Mouse (Mus musculus) midbrain, postnatal 0 days (tissue): ENCODE data around the gene Suco. TPM values are rescaled to one million over a fixed set of nuclear protein-coding genes. Genes with fewer than 3 reads are reported as not detected.

Experiments used
- ATAC-seq: fragments of 200-750 bp; cut with Nextera tagmentation; 2 replicates; pipeline ENCODE4 v1.8.0; 2017; ENCODE audit warnings: moderate number of reproducible peaks, mild to moderate bottlenecking, moderate TSS enrichment, moderate library complexity; ENCODE audit not compliant: low FRiP score
- DNase-seq: peaks from one replicate; pipeline ENCODE4 v3.0.0-alpha.2; 2015; ENCODE audit warnings: low spot score
- H3K27ac ChIP-seq: fragments of 300-500 bp; sonication (generic); 2 replicates; pipeline ENCODE4 v1.5.1; 2014; ENCODE audit warnings: low read depth, mild to moderate bottlenecking, low read length, mixed read lengths
- H3K27me3 ChIP-seq: fragments of 300-500 bp; sonication (generic); 2 replicates; pipeline ENCODE4 v1.6.1; 2014; ENCODE audit warnings: low read length, control low read depth, mixed read lengths; ENCODE audit not compliant: insufficient read depth
- H3K36me3 ChIP-seq: fragments of 300-500 bp; sonication (generic); 2 replicates; pipeline ENCODE4 v1.6.1; 2014; ENCODE audit warnings: low read length, control low read depth, mixed read lengths; ENCODE audit not compliant: insufficient read depth
- H3K4me1 ChIP-seq: fragments of 300-500 bp; sonication (generic); 2 replicates; pipeline ENCODE4 v1.6.1; 2014; ENCODE audit warnings: mild to moderate bottlenecking, control low read depth, antibody characterized with exemption, low read length, mixed read lengths; ENCODE audit not compliant: insufficient read depth
- H3K4me2 ChIP-seq: fragments of 300-500 bp; sonication (generic); 2 replicates; pipeline ENCODE4 v1.6.1; 2014; ENCODE audit warnings: low read depth, mild to moderate bottlenecking, low read length, mixed read lengths; ENCODE audit not compliant: poor library complexity, severe bottlenecking
- H3K4me3 ChIP-seq: fragments of 300-500 bp; sonication (generic); 2 replicates; pipeline ENCODE4 v1.5.1; 2014; ENCODE audit warnings: low read depth, mild to moderate bottlenecking, low read length, moderate library complexity
- H3K9ac ChIP-seq: fragments of 300-500 bp; sonication (generic); replicated peaks from 2 replicates; pipeline ENCODE4 v1.6.1; 2014; ENCODE audit warnings: mild to moderate bottlenecking, low read length, moderate library complexity, mixed read lengths; ENCODE audit not compliant: poor library complexity, severe bottlenecking
- H3K9me3 ChIP-seq: fragments of 300-500 bp; sonication (generic); 2 replicates; pipeline ENCODE4 v1.6.1; 2016; ENCODE audit warnings: low read length, control low read depth
- CTCF ChIP-seq: IDR thresholded peaks from 2 replicates; pipeline ENCODE4 v1.5.1; 2016; ENCODE audit warnings: antibody characterized with exemption, mild to moderate bottlenecking
- WGBS: fragments of 180-500 bp; shearing (Covaris S2); extraction: QIAGEN DNeasy Blood & Tissue Kit; methylation state at CpG from one replicate; pipeline ENCODE4 v1.1.7; 2014; 5-methylcytosine and 5-hydroxymethylcytosine counted together
- polyA plus RNA-seq: library from polyadenylated mRNA; unstranded; fragments of >200 nt; fragmentation: Nextera tagmentation; extraction: Ambion mirVana; gene quantifications from 2 replicates; pipeline ENCODE4 v1.2.1, GENCODE M21; 2015
- total RNA-seq: library from RNA; depleted of rRNA; stranded (reverse); fragments of >200 nt; gene quantifications from 2 replicates; pipeline ENCODE4 v1.2.3, GENCODE M21; 2014

Gene Suco
- total and polyA plus RNA-seq, 2 experiments from 2014 or later, result 23.8 to 41.5 TPM

DNA sequence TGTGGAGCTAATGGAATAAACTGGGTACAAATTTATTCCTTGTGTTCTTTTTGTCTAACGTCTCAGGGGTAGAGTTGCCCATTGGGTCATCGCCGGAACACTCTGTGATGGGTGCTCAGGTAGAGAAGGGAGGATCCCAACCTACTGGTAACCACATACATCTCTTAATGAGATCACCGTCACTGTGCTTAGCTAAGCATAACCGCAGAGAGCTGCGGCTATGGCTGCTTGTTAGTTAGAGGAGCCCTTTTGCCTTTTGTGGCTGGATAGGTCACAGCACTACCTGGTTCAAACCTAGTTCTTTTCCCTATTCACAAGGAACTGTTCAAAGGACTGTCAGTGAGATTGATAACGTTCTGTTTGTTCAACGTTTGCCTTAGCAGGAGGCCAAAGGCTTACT lies 32.6 kb upstream of the Suco start:
- Histone ChIP-seq H3K4me2 (no peak overlapping the region), H3K4me1 (no peaks in the 10 kb centered on the region), H3K9me3 (no peaks in the 10 kb centered on the region), H3K9ac (no peak overlapping the region), H3K4me3 (no peak overlapping the region), H3K36me3 (no peaks in the 10 kb centered on the region), H3K27me3 (no peaks in the 10 kb centered on the region), H3K27ac (no peak overlapping the region)
- TF ChIP-seq CTCF, result no peak
- DNase-seq, result no peak
- WGBS, result 82% methylated on average over 8 of the region's 8 CpGs
- no peak for ATAC-seq

DNA sequence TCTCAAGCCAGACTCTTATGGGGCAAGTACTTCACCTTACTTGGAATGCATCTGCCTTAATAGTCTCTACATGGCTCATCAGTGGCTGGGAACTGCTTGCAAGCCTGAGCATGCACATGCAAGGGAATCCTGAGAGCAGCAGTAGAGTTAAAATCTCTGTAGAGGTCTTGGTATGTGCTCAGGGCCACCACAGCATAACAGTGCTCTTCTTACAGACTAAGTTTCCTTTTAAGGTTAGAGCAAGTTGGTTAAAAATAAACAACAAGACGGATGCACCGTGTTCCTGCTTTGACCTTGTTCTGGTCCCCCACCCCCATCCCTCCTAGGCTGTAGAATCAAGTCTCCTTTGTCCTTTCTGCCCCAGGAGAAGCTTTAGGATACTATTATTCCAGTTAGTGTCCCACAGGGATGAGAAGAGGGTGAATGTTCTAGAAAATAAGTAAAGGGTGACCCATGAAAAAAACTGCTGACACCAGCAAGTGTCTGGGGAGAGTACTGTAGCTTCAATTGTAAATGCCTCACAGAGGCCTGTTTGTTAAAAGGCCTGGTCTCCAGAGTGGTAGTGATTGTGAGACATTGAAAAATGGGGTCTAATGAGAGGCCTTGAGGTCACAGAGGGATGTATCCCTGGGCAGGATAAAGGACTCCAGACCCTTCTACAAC lies 31.4 kb upstream of the Suco start:
- no peak overlapping the region for H3K4me3 ChIP-seq
- H3K27ac ChIP-seq, result no peak overlapping the region
- TF ChIP-seq CTCF, result no peak
- ATAC-seq (no peak), DNase-seq (no peak)
- H3K4me1 ChIP-seq, result no peaks in the 10 kb centered on the region
- no peaks in the 10 kb centered on the region for H3K9me3 ChIP-seq
- no peak overlapping the region for H3K9ac ChIP-seq
- WGBS, result 63% methylated on average over 2 of the region's 2 CpGs
- H3K4me2 ChIP-seq, result no peak overlapping the region
- H3K36me3 ChIP-seq, result no peaks in the 10 kb centered on the region
- H3K27me3 ChIP-seq, result no peaks in the 10 kb centered on the region

DNA sequence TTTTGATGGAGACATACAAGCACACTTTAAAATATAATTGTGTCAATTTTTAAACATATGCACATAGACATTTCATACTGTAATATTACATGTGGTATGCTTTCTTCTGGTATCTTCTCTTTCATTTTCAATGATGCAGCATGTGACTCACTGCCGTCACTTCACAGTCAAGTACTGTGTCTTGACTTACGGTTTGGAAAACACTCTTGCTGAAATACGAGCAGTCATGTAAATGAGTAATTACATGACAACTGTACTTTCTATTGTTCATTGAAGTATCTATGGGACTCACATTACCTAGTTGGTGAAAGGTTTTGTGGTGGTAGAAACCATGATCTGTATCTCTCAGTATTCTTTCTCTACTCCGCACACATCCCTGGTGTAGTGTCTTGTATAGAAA lies 30.6 kb upstream of the Suco start:
- H3K4me2 ChIP-seq, result no peak overlapping the region
- no peaks in the 10 kb centered on the region for H3K36me3 ChIP-seq
- no peak overlapping the region for H3K4me3 ChIP-seq
- no peak overlapping the region for H3K9ac ChIP-seq
- ATAC-seq (no peak), DNase-seq (no peak)
- H3K27ac ChIP-seq, result no peak overlapping the region
- 96% methylated on average over 4 of the region's 4 CpGs for WGBS
- H3K27me3 ChIP-seq, result no peaks in the 10 kb centered on the region
- H3K4me1 ChIP-seq, result no peaks in the 10 kb centered on the region
- H3K9me3 ChIP-seq, result no peaks in the 10 kb centered on the region
- no peak for TF ChIP-seq CTCF

DNA sequence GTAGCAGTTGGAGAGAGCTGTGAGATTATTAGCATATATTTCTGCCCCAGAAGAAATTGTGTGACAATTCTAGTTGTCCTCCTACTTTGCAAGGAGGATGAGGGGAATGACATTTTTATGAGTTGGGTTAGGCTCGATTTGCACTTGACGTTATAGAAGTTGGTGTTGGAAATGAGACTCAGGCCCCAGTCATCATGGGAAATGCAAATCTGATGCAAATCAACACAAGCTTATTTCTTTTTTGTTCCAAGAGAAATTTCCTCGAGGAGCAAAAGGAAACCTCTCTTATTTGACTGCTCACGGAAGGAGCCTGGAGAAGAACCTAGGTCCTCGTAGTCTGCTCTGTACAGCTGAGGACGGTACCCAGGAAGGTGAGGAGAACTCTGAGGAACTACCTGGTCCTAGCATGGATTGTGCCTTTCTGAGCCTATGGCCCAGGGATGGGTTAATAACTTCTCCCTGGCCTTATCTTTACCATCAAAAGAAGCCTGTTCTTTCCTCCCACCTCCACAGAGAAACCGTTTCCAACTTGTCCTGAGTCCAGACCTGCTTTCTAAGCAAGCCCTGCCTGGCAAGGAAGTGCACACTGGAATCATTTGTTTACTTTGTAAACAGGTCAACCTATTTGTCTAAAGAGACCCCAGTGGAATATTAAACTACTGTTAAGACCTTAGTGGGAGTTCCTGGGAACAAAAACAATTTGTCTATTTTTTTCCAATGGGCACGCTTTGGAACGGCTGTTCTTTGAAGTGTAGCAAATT lies 26.4 kb upstream of the Suco start:
- Histone ChIP-seq H3K4me1 (no peaks in the 10 kb centered on the region), H3K9ac (no peak overlapping the region), H3K27ac (no peak overlapping the region), H3K27me3 (no peaks in the 10 kb centered on the region), H3K4me2 (no peak overlapping the region), H3K4me3 (no peak overlapping the region), H3K9me3 (no peaks in the 10 kb centered on the region), H3K36me3 (no peaks in the 10 kb centered on the region)
- ATAC-seq (no peak), DNase-seq (no peak)
- TF ChIP-seq CTCF, result no peak
- 74% methylated on average over 9 of the region's 9 CpGs for WGBS

DNA sequence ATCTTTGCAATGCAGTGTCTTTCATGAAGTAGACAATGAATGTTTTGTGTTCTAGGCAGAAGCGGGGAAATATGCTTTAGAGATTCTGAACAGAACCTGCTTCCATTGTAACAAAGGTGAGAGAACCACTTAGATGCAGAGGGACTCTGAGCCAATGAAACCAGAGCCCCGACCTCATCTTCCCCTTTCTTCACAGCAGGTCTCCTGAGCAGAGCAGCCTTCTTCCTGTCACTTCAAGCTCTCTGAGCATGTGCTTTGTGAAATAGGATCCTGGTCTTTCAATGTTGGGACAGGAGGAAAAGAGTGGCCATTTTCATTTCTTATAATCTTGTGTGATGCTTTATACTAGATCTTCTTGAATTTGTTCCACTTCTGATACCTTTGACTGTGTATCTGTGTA lies 23.6 kb upstream of the Suco start:
- Histone ChIP-seq H3K4me2 (no peak overlapping the region), H3K27ac (no peak overlapping the region), H3K9ac (no peak overlapping the region), H3K4me3 (no peak overlapping the region), H3K36me3 (no peaks in the 10 kb centered on the region), H3K27me3 (no peaks in the 10 kb centered on the region), H3K4me1 (no peaks in the 10 kb centered on the region), H3K9me3 (no peaks in the 10 kb centered on the region)
- ATAC-seq (no peak), DNase-seq (no peak)
- 52% methylated on average over 2 of the region's 2 CpGs for WGBS
- TF ChIP-seq CTCF, result no peak

DNA sequence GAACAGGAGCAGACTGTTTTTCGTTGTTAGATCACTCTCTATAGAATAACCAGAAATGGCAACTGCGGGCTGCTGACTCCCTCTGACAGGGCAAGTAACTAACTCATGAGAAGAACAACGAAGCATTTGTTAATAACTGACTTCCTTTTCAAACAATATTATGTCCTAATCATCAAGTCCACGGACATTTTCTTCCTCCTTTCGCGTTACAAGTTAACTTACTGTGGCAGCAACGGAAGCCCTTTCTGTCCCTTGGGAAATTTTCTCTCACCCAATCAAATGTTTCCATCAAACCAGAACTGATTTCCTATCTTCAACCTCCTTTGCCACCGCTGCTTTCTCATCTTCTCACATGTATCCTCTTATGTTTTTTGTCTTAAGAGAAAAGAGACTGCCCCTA lies 20.8 kb upstream of the Suco start:
- TF ChIP-seq CTCF, result no peak
- Histone ChIP-seq H3K36me3 (no peaks in the 10 kb centered on the region), H3K9ac (no peak overlapping the region), H3K4me3 (no peak overlapping the region), H3K9me3 (no peaks in the 10 kb centered on the region), H3K4me1 (no peaks in the 10 kb centered on the region), H3K4me2 (no peak overlapping the region), H3K27ac (no peak overlapping the region), H3K27me3 (no peaks in the 10 kb centered on the region)
- no peak for DNase-seq
- ATAC-seq, result no peak
- whole genome bisulfite sequencing, result 84% methylated on average over 8 of the region's 8 CpGs
